Mouse (Mus musculus) cerebellum, postnatal 4 days (tissue): ENCODE measurements at regions not wholly inside any gene's neighbourhood (a gene's known extent, or its start where the extent isn't known, plus 50 kb on each side); places are given as distances from the start of the nearest gene placed in this dataset.

Experiments
- DNase-seq, 2 experiments: peaks; one replicate each; pipeline ENCODE4 v3.0.0; 2022; ENCODE audit warnings: low spot score in 2 of 2, mixed read lengths in 1 of 2

DNA sequence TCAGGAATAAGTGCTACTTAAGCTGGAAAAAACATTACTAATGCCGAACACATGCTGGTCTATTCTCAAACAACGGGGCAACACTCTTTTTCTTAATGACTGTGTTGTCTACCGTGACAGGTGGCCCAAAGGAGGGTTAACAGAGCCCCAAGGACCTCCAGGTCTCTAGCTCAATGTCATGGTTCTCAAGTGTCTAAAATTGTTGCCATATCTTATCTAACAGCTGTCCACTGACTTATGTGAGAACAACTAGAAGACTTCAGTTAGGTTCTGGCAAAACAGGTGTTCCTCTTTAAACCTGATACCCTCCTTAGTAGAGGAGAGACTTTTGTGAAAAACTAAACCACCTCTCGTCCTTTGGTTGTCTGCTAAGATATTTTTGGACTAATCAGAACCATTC, 257.4 kb upstream of the Tbl1xr1 start:
- DNase-seq = no peak

DNA sequence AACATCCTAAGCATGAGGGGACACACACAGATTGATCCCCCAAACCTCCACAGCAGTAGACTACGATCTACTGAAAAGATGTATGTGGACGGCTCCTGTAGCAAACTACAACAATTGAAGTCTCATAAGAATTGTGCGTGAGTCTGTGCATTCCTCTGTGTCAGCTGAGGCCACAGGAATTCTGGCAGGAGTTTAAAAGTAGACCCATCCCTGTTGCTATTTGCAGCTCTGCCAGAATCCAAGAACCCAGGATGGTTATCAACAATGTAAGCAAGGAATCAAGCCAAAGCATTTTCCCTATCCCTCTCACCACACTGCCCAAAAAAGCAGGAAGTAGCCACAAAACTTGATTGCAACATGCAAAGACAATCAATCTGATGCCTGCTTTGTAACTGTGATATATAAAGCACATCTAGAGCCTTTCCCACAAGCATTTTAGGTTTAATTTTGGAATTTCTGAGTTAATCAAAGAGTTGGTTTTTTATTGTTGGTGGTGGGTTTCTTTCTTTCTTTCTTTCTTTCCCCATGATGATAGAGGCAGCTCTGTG, 256.3 kb upstream of the Tbl1xr1 start:
- DNase-seq = no peak

DNA sequence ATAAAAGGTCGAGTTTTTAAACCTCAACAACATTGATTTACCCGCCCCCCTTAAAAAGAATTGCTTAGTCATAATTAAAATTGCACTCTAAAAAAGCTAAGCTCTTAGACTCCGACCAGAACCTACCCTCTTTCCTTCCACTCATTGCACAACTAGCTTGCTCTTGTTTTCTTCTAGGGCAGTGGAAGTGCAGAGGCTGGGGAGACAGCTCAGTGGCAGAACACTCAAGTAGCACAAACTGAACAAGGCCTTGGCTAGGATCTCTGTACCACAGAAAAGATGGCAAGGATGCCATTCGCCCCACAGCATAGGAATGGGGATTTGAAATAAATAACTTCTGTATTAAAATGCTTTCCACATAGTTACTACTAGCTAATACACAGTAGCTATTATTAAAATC, 253.8 kb upstream of the Tbl1xr1 start:
- DNase-seq = no peak

DNA sequence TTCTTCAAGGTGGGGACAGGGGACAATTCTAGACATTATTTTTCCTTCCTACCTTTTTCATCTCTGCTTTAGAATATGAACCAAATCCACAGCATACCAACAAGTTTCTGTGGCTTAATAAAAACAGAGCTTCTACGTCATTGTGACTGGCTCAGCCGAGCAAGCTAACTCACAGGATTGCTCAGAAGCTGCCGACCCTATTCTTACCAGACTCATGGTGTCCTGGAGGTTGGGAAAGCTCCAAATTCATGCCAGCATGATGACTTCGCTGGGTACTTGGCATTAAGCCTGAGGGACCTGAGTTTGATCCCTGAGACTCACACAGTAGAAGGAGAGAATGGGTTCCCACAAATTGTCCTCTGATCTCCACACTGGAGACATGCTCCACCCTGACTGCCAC, 253.1 kb upstream of the Tbl1xr1 start:
- no peak for DNase-seq

DNA sequence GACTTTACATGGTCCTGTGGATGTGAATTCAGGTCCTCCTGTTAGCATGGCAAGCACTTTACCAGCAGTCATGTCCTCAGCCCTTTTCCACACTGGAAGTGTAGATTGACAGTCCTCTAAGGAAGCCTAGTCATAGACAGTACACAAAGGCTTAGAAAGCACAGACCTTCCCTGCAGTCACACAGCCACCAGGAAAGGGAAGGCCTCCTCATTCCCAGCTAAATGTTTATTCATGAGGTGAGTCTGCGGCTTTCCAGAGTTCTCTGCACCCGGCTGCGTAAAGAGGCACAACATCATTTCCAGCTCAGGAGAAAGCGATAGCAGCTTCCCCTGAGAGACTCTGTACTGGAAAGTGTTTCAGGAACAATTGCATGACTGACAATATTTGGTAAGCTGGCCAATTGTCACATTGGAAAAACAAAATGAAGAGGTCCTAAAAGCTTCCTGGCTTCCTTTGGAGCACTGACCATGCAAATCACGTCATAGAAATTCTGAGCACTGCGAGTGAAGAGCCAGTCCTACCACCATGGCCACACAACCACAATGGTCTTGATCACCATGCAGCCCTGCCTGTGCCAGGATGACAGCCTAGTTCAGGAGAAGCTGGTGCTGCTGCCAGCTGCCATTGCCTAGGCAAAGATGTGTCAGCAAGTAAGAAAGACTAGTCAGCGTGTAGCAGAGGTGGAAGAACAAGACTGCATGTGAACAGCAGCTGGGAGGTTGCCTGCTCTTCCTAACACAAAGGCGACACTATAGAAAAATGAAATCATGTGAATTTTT, 252.2 kb upstream of the Tbl1xr1 start:
- DNase-seq = no peak

DNA sequence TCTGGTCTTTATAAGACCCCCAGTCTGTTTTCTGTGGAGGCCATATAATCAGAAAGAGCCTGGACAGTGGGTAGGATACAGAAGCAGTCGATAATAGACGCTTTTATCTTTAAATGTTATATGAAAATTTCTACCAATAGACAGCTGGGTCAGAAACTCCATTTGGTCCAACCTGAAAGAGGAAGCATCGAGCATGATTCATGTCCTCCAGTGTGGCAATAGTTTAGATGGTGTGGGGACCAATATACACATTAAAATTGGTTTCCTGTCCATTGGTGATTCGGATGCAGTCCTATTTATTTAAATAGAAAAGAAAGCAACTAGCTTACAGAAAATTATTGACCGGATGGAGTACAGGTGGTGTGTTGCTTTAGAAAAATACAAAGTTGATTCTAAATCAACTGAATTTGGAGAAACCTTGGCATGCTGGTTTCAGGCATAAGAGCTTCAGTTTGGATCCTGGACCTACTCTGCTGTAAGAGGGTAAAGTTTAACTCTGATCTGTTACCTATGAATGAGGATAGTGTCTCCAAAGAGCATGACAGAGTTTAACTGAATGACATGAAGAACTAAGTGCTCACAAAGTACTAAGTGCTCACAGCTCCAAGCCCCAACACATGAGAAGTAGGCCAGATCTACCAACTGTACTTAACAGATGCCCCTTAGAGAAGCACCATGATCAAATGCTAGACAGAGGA, 251.4 kb upstream of the Tbl1xr1 start:
- no peak for DNase-seq

DNA sequence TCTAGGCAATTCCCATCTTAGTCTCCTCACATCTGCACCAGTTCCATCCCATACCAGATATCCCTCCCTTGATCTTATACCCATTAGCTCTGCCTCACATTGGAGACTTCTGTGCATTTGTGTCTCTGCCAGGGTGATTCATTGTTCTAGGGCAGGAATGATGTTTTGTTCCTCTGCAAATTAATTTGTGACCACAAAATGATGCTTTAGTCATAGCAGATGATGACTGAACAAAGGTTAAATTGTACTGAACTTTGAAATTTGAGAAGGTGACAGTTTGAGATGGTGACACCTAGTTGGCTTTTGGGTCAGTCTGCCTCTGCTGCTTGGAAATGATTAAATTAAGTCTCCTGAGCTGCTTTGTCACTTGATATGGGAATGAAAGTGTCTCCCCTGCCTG, 248.8 kb upstream of the Tbl1xr1 start:
- no peak for DNase-seq

DNA sequence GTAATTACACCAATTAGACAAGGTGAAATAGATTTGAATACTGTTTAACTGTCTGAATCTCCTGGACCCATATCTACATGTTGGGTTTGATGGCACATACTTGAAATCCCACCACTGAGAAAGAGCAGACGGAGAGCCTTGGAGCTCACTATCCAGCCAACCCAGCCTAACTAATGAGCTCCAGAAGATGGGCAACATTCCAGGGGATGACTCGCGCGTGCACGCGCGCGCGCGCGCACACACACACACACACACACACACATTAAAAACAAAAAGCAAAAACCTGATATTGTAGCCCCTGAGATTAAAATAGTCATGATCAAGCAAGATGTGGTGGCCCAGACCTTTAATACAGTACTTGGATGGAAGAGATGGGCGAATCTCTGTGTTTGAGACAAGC, 243.3 kb upstream of the Tbl1xr1 start:
- no peak for DNase-seq

DNA sequence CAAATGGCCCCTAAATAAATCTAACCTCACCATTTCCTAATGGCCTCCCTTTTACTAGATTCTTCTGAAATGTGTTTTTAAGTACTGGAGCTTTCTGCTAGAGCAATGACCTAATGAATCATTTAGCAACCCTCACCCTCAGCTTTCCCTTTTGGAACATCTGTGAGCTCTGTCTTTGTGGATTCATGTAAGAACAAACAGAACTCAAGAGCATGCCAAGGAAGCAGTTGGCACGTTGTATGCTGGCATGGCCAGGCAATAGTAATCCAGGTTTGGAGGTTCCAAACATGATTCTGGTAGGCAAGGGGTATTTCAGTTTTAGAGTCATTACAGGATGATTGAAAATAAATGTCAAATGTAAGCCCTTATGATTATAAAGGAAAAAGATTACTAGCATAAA, 240.9 kb upstream of the Tbl1xr1 start:
- no peak for DNase-seq

DNA sequence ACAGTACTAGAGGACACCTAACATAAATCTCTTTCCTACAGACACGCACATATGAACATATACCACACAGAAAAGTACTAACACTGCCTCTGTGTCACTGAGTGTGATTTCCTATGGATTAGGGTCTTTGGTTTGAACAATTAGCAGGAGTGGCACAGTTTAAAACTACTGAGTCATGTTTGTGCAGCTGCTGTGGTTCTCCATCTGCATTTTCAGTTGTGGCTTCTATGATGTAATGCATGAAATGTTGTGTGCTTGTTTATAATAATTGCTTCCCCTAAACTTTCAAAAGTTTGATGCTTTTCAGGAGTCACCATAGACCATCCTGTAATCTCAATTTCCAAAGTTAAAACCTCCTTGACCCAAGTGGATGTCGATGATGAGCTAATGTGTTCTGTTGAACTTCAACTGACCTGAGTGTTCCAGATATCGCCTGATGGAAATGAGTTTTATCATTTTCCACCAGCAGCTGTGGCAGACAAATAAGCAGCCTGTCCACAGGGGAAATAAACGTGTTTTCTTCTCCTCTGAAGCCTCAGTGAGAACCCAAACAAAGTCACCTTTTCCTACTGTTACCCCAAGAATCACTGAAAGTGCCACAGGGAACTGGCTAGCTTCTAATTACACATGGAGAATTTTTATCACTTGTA, 239.0 kb upstream of the Tbl1xr1 start:
- DNase-seq = no peak

DNA sequence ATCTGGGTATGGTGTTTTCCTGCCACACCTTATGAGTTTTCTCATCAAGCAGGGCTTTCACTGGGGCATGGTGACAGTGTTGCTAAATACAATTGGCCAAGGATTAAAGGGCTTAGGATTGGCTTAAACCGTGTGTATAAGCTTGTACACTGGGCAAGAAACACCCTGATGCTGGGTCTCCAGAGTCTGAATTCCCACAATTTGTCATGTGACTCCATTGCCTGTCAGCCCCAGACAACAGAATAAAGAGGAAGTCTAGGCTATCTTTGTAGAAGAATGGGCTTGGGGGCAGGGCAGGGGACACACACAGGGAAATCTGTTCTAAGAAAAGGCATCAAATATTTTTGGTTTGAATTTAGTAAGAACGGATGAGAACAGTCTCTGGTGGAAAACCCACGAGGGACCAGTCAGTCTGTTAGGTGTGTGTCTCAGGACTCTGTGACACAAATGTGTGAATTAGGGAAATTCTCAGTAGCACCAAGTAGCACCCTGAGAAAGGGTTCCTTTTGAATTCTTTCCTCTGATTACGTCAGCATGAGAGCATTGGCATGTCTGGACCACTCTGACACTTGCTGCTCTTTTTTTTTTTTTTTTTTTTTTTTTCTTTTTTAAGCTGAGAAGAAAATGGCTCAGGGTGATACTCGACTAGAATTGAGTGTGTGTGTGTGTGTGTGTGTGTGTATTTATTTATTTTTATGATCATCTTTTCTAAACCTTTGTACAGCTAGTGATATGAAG, 235.5 kb upstream of the Tbl1xr1 start:
- DNase-seq = no peak

DNA sequence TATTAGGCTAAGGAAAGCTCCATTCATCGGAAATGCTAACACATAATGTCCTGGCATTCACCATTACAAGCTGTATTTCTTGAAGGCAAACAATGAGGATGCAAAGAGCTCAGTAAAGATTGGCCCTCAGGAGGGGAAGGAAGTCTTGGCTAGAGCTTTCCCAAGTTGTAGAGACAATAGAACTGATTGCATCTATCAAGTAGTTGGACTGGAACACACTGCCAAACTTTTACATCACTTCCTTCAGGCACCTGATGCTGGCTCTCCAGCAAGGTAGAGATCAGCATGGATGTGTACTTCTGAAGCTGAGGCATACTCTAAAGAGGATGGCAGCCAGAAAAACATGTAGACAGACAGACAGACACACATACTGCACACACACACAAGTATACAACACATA, 234.9 kb upstream of the Tbl1xr1 start:
- DNase-seq = no peak

DNA sequence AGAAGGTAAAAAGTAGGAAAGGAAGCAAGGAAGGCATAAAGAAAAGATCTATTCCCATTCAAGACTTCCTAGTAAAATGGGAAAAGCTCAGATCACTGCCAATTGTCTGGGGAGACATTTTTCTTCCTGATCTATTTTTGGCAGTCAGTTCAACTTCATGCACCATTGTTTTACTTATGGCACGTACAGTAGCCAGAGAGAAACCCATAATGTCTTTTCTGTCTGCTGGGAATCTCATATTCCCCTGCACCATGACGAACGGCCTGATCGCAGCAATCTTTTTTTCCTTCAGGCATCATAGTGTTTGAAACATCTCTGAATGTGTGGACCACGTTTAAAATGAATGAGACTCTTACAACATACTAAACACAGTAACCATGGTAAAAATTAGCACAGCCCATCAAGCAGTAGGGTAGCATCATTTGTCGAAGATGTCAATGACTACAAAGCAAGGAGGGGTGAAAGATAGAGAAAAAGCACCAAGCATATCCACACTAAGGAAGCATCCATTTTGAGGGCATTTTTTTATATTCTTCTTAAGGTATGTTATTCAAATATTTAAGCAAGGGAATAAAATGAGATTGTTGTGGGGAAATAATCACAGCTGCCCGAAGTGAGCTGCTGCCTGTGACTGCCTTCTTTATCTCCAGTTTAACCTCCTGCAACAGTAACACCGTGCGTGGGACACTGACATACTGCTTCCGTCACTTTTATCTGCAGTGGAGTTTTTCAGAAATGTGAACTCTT, 233.7 kb upstream of the Tbl1xr1 start:
- DNase-seq = no peak

DNA sequence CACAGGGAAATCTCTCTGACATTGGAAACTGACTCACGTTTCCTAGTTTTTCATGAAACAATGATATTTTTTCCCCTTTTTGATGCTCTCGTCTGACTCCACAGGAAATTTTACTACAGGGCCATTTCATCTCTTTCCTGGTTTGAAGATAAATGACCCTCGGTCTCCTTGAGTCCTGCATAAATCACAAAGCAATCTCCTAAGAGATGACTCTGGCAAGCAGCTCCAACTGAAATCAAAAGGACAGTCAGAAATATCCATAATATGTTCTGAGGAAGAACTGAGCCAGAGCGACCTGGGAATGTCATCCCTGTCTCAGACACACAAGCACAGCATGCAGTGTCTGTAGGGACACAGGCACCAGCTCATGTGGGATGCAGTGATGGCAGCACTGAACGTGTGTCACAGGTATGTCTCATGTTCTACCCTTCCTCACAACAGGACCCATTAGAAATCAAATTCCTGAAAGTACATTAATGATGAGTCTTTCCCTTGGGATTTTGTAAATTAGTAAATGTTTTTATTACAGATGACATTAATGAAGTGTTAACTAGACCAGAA, 233.1 kb upstream of the Tbl1xr1 start:
- DNase-seq = no peak

DNA sequence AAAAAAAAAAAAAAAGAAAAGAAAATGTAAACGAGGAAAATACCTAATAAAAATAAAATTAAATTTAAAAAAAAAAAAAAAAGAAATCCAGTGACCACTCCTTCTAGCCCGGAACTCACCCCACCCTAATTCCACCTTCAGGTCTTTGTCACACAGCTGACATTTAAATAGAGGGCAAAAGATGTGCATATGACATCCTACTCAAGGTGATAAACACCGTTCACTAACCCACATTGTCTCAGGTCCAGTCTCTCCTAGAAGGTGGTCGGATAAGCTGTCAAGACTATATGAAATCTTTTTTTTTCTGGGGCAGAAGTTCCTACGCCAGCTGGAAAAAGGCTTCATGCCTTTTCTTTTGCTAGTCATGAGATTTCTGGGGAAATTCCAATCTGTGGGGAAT, 226.6 kb upstream of the Tbl1xr1 start:
- DNase-seq = no peak

DNA sequence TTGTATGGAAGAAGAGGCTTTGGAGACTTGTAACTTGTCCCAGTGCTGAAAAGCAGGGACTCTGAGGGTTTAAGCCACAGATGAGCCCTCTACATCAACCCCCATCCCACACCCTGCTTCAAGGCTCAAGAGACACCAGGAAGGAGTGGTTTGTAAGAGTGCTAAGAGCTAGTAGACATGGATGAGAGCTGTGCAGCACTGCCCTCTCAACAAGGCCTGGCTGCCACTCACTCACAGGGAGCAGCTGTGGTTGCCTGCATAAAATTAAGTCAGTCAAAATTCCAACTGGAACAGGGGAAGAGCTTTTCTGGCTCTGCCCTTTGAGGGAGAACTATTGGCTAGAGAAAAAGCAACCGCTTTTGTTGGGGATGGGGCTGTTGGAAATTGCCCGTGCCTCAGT, 225.5 kb upstream of the Tbl1xr1 start:
- no peak for DNase-seq

DNA sequence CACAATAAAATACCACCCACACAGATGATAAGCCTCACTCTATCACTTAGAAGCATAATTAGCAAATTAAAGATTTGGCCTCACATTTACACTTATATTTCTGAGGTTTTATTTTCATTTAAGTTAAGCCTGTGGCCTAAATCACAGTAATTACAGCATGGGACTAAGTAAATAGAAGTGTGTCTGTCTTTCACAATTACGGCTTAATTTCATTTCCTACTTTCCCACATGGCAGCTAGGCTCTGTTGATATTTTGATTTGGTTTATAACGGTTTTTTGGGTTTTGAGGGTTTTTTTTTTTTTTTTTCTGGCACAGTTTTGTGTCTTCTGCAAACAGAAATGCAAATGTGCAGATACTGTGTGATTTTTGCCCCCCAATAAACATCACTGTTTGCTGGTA, 222.1 kb upstream of the Tbl1xr1 start:
- no peak for DNase-seq

DNA sequence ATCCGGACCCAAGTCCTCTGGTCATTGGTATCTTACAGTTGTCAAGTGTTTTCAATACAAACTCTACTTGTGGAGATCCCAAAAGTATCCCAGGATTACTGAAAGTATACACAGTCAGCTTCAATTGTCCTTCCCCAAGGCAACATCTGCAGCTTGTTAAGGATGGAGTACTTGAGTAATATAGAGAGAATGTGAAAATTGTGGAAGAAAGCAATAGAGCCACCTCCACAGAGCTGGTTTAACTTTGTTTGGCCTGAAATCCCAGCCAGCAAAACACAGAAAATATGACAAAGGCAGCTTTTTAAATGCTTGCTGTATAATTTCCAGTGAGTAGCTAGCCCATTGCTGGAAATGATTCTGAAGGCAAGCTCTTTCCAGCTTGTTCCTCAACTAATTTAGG, 217.0 kb upstream of the Tbl1xr1 start:
- DNase-seq = no peak

DNA sequence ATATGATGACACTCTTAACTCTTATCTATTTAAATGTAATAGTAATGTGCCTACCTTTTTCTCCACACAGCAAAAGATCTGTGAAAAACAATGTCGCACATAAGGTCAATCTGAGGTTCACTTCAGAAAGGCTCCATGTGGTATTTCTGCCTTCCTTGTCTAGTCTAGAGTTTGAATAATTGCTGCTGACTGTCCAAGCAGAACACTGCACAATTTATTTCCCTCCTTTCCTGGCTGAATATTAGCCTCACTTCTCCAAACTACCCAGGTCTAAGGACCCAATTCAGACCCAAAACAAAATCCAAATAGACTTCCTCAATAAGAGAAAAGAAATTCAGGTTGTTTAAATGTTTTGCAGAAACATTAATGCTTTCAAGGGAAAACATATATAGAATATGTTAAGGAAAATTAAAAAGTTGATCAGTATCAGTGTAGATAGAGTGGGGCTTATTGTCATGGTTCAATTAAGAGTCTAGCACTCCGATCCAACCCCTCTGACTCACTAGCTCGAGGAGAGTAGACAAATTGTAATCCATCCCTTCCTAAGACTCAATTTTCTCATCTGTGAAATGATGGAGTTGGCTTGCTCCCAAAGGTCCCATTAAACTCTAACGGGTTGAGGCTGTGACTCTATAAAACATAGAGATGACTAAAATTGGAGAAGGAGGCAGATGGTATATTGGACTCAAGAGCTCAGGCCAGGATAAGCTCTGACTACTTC, 215.4 kb upstream of the Tbl1xr1 start:
- DNase-seq = no peak

DNA sequence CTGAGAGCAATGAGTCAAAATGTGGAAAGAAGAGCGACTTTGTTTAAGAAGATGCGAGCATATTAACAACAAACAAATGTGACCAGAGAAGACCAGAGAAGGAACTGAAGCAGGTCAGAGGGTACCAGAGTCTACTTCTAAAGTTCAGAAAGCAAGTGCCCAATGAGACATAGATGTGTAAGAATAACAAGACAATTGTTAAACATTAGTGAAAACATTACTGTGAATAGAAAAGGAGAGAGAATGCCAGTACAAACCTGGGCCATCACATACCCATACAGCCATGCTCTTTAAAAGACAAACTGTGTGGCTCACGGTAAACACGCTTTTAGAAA, 214.8 kb upstream of the Tbl1xr1 start:
- DNase-seq = no peak

DNA sequence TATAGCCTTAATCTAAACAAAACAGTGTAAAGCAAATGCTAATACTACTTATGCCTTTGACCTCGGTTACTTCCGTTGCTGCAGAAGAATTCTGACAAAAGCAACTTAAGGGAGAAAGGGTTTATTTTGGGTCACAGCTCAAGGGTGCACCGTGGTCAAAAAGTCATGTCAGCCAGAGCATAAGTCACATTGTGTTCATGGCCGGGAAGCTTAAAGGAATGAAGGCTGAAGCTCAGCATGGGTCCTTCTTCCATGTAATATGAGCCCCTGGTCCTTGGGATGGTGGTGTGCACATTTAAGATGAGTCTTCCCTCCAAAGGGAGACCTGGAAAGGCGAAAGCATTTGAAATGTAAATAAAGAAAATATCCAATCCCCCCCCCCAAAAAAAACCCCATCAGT, 212.1 kb upstream of the Tbl1xr1 start:
- no peak for DNase-seq
